Mouse (Mus musculus): ENCODE measurements around the gene 2310022B05Rik. TPM values are rescaled to one million over a fixed set of nuclear protein-coding genes. Genes with fewer than 3 reads are reported as not detected.

2310022B05Rik gene
- 1 to 10 TPM; 6.4 to 8.1 TPM for total RNA-seq (2023)

DNA sequence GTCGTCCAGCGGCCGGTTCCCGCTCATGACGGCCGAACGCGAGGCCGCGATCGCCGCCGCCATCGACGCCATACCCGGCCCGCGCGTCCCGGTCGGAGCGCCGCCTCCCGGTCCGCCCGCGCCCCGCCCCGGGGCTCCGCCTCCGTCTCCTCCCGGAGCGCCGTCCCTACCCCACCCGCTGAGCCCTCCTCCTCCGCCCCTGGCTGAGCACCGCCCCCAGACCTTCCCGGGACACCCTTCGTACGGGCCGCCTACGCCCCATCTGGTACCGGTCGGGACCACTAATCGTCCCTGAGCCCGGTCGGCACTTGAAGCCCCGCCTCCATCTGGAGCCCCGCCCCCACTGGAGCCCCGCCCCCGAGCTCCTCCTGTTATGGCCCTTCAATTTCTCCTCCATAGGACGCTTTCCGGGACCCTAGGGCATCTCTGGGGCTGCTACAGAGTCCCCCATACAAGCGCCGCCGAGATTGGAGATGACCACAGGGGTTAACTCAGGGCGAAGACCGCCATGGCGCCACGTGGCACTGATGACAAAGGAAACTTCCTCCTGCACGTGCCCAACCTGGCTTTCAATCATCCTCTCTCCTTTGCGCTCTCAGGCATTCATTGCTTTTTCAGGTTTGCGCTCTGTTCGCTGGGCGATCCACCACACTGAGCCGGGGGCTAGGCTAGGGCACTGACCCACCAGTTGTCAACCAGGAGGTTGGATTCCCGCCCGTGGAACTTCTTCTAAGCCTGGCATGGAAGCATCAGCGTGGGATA lies at the start of gene 2310022B05Rik:
Gene 2310022B05Rik (minus strand): TSS at position 258 of the 762 bp plus-strand sequence.

Other genes with a start within 250 kb of the 2310022B05Rik start
- gene Pgbd5, start 223.7 kb downstream of the 2310022B05Rik start, total RNA-seq (2023), result under 1 TPM; 0.11 to 0.31 TPM
- gene Cog2, start 142.6 kb downstream of the 2310022B05Rik start, total RNA-seq (2023), result 10 to 100 TPM; 23.4 to 24.2 TPM
- under 1 TPM in 1 of 2 experiments, not detected in 1; 0.29 TPM for gene Agt, start 93.7 kb downstream of the 2310022B05Rik start, total RNA-seq (2023)
- not detected for gene Capn9, start 87.3 kb downstream of the 2310022B05Rik start, total RNA-seq (2023)
- 10 to 100 TPM; 43.7 to 51.1 TPM for gene Ttc13, start 58.6 kb upstream of the 2310022B05Rik start, total RNA-seq (2023)
- 1 to 10 TPM; 2.7 to 4.0 TPM for gene Arv1, start 58.8 kb upstream of the 2310022B05Rik start, total RNA-seq (2023)
- gene Fam89a, start 88.5 kb upstream of the 2310022B05Rik start, total RNA-seq (2023), result 1 to 10 TPM in 1 of 2 experiments, under 1 TPM in 1; 0.85 to 1.0 TPM
- gene Trim67, start 129.7 kb upstream of the 2310022B05Rik start, total RNA-seq (2023), result not detected
- gene Gnpat, start 199.7 kb upstream of the 2310022B05Rik start, total RNA-seq (2023), result 10 to 100 TPM; 34.7 to 40.6 TPM
- 1 to 10 TPM; 8.0 to 8.5 TPM for gene 2810004N23Rik, start 199.8 kb upstream of the 2310022B05Rik start, total RNA-seq (2023)
- gene Exoc8, start 234.3 kb upstream of the 2310022B05Rik start, total RNA-seq (2023), result 10 to 100 TPM; 16.3 to 17.5 TPM
- 10 to 100 TPM; 18.7 to 19.2 TPM for gene Sprtn, start 234.5 kb upstream of the 2310022B05Rik start, total RNA-seq (2023)